Mouse (Mus musculus) embryonic facial prominence, embryonic 15.5 days (tissue): ENCODE measurements around the gene Mogs. TPM values are rescaled to one million over a fixed set of nuclear protein-coding genes. Genes with fewer than 3 reads are reported as not detected.
"Not testable (repeated sequence)": the region's sequence is repeated elsewhere in the genome, so short reads cannot be mapped to it uniquely, and the experiment has no call there.

Experiments
- ATAC-seq: fragments of 200-750 bp; cut with Nextera tagmentation; 2 replicates; pipeline ENCODE4 v1.8.0; 2017; ENCODE audit warnings: low read depth, moderate TSS enrichment; ENCODE audit not compliant: insufficient number of reproducible peaks, low FRiP score, low TSS enrichment
- H3K27ac ChIP-seq: fragments of 300-500 bp; sonication (generic); replicated peaks from 2 replicates; pipeline ENCODE4 v1.5.1; 2015; ENCODE audit warnings: mild to moderate bottlenecking, inconsistent platforms
- H3K27me3 ChIP-seq: fragments of 300-500 bp; sonication (generic); 2 replicates; pipeline ENCODE4 v1.6.1; 2015; ENCODE audit warnings: inconsistent platforms
- H3K36me3 ChIP-seq: fragments of 300-500 bp; sonication (generic); 2 replicates; pipeline ENCODE4 v1.6.1; 2015; ENCODE audit warnings: mild to moderate bottlenecking, inconsistent platforms
- H3K4me1 ChIP-seq: fragments of 300-500 bp; sonication (generic); 2 replicates; pipeline ENCODE4 v1.6.1; 2015; ENCODE audit warnings: inconsistent platforms
- H3K4me2 ChIP-seq: fragments of 300-500 bp; sonication (generic); replicated peaks from 2 replicates; pipeline ENCODE4 v1.6.1; 2015; ENCODE audit warnings: mild to moderate bottlenecking, inconsistent platforms
- H3K4me3 ChIP-seq: fragments of 300-500 bp; sonication (generic); replicated peaks from 2 replicates; pipeline ENCODE4 v1.5.1; 2015; ENCODE audit warnings: mild to moderate bottlenecking, inconsistent platforms
- H3K9ac ChIP-seq: fragments of 300-500 bp; sonication (generic); 2 replicates; pipeline ENCODE4 v1.6.1; 2015; ENCODE audit warnings: inconsistent platforms
- H3K9me3 ChIP-seq: fragments of 300-500 bp; sonication (generic); replicated peaks from 2 replicates; pipeline ENCODE4 v1.6.1; 2016; ENCODE audit warnings: inconsistent platforms
- WGBS: fragments of 180-500 bp; shearing (Covaris S2); methylation state at CpG from one replicate; pipeline ENCODE4 v1.1.7; 2015; 5-methylcytosine and 5-hydroxymethylcytosine counted together
- microRNA counts: library from miRNA; unstranded; fragments of <30 nt; microRNA quantifications from one replicate; lab custom pipeline; 2016
- microRNA-seq: library from miRNA; unstranded; fragments of <30 nt; microRNA quantifications from one replicate; pipeline ENCODE4, GENCODE M21; 2016; ENCODE audit warnings: borderline number of aligned reads
- polyA plus RNA-seq: library from polyadenylated mRNA; unstranded; fragments of >200 nt; fragmentation: Nextera tagmentation; extraction: Ambion mirVana; gene quantifications from 2 replicates; pipeline ENCODE4 v1.2.1, GENCODE M21; 2015

The Mogs gene
- polyA plus RNA-seq, 1 experiment from 2014 or later, result 50.7 TPM

DNA sequence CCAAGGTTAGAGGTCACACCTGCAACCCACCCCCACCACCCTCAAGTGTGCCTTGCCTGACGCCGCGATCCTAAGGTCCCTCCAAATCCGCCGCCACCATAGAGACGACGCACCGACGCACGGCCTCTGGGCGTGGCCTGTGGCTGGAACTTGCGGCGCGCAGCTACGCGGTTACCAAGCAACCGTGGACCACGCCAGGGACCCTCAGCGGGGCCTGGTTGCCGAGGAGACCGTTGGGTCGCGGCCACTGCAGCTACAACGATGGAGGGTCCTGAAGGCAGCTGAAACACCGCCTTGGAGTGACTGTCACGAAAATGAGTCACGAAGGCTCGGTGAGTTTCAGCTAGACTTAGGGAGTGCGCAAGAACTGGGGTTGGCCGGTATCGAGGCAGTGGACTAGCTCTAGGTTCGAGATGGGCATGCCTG is 41.0 kb downstream of the Mogs start, which contains the start of the genes Wdr54 and 1700003E16Rik:
Wdr54 (minus strand) TSS at position 139 of the 426 bp plus-strand sequence.
1700003E16Rik (plus strand) TSS at position 146 of the 426 bp plus-strand sequence.
- Histone ChIP-seq H3K4me2 (peak within 1 kb of the TSS; percentile 85), H3K4me3 (peak within 1 kb of the TSS; percentile 58), H3K9ac (peak within 1 kb of the TSS; percentile 21; the same call in 1 of the 2 replicates), H3K36me3 (peaks cover 18% of the 10 kb centered on the region), H3K9me3 (no peaks in the 10 kb centered on the region), H3K4me1 (peaks cover 19% of the 10 kb centered on the region), H3K27ac (no peak within 1 kb of the TSS), H3K27me3 (peaks cover 14% of the 10 kb centered on the region)
- peak; percentile 77 for ATAC-seq
- 2% methylated on average over 32 of the region's 32 CpGs for WGBS

DNA sequence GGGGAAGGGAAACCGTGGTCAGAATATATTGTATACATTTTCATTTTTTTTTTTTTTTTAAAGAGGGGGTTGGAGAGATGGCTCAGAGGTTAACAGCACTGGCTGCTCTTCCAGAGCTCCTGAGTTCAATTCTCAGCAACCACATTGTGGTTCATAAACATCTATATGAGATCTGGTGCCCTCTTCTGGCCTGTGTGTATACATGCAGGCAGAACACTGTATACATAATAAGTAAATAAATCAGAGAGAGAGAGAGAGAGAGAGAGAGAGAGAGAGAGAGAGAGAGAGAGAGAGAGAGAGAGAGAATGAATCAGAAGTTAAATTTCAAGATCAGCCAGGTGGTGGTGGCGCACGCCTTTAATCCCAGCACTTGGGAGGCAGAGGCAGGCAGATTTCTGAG is 44.2 kb downstream of the Mogs start:
- not testable (repeated sequence) for H3K9me3 ChIP-seq, H3K36me3 ChIP-seq, H3K27ac ChIP-seq, H3K4me2 ChIP-seq, H3K4me3 ChIP-seq, ATAC-seq, H3K9ac ChIP-seq
- Histone ChIP-seq H3K4me1 (peaks cover 33% of the 10 kb centered on the region), H3K27me3 (peaks cover 31% of the 10 kb centered on the region)
- WGBS, result 27% methylated on average over 3 of the region's 3 CpGs

DNA sequence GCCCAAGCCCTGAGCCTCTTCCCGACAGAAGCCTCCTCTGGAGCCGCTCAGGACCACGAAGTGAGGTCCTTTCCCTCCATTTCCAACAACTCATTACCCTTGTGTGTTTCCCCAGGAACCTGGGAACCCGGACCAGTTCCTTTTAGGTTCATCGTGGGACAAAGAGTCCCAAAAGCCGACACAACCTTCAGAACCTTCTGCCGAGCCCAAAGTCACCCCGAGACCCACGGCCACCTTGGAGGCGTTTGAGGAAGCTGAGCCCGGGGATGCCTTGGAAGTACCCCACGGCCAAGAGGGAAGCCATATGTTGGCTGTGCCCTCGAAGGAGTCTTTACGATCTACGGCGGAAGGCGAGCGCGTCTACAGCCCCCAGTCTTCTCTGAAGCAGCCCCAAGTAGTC is 46.1 kb downstream of the Mogs start:
- H3K9ac ChIP-seq, result peak overlapping the region; percentile 26
- peak overlapping the region; percentile 39 for H3K4me3 ChIP-seq
- peaks cover 31% of the 10 kb centered on the region for H3K27me3 ChIP-seq
- 10% methylated on average over 19 of the region's 19 CpGs for whole genome bisulfite sequencing
- no peak for ATAC-seq
- peaks cover 21% of the 10 kb centered on the region for H3K4me1 ChIP-seq
- no peak overlapping the region for H3K27ac ChIP-seq
- H3K9me3 ChIP-seq, result no peaks in the 10 kb centered on the region
- H3K4me2 ChIP-seq, result peak overlapping the region; percentile 78
- no peaks in the 10 kb centered on the region for H3K36me3 ChIP-seq

DNA sequence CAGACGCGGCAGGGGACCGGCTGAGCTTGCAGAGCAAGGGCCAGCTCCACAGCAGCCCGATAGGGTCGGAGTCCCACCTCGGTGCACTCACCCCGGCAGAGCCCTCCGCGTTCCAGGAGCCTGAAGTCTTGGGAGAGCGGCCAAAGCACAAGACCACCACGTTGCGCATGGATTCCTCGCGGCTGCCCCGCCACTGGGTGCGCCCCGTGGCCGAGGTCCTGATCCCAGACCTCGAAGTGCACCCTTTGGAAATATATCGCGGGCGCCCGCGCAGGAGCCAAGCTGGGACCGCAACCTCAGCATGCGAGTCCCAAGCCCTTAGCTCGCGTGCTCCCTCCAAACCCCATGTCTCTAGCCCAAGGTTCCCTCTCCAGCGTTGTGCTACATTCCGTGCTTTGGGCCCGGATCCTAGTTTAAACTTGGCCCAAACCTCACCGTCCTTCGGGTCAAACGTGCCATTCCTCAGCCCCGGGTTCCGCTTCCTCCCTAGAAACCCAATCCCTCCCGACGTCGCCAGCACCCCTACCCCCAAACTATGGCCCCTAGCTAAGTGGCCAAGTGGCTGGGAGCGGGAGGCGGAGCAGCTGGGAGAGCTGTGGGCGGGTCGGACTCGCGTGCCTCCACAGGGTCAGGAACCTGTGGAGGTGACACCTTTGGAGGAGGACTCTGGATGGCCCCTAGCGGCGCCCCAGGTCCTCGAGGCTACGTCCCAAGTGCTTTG is 46.8 kb downstream of the Mogs start:
- Histone ChIP-seq H3K36me3 (no peaks in the 10 kb centered on the region), H3K27ac (no peak overlapping the region), H3K9me3 (no peaks in the 10 kb centered on the region), H3K4me3 (peak overlapping the region; percentile 39), H3K27me3 (peaks cover 31% of the 10 kb centered on the region), H3K4me2 (peak overlapping the region; percentile 78), H3K4me1 (peaks cover 26% of the 10 kb centered on the region), H3K9ac (peak overlapping the region; percentile 26)
- no peak for ATAC-seq
- under 1% methylated on average over 49 of the region's 49 CpGs for WGBS

DNA sequence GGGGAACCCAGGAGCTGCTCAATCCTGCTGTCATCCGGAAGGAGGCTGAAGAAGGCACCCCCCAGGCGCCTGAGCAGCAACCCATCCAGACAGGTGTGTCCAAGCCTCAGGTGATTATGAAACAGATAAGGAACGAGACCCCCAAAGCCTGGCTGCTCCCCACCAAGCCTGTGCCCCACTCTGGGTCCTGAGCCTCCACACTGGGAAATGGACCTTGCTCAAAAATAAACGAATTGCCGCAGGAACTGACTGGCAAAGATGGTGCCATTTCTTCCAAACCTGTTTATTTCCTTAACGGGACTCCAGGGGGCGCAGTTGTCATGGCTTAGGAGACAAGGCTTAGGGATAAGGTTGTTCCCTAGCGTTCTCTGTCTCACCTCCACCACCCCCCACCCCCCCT is 47.4 kb downstream of the Mogs start:
- H3K4me1 ChIP-seq, result peaks cover 32% of the 10 kb centered on the region
- ATAC-seq, result no peak
- no peaks in the 10 kb centered on the region for H3K9me3 ChIP-seq
- H3K9ac ChIP-seq, result peak overlapping the region; percentile 26; the same call in 1 of the 2 replicates
- H3K27ac ChIP-seq, result no peak overlapping the region
- H3K4me3 ChIP-seq, result peak overlapping the region; percentile 39
- H3K36me3 ChIP-seq, result no peaks in the 10 kb centered on the region
- 1% methylated on average over 8 of the region's 8 CpGs for WGBS
- H3K4me2 ChIP-seq, result peak overlapping the region; percentile 78
- H3K27me3 ChIP-seq, result peaks cover 31% of the 10 kb centered on the region

DNA sequence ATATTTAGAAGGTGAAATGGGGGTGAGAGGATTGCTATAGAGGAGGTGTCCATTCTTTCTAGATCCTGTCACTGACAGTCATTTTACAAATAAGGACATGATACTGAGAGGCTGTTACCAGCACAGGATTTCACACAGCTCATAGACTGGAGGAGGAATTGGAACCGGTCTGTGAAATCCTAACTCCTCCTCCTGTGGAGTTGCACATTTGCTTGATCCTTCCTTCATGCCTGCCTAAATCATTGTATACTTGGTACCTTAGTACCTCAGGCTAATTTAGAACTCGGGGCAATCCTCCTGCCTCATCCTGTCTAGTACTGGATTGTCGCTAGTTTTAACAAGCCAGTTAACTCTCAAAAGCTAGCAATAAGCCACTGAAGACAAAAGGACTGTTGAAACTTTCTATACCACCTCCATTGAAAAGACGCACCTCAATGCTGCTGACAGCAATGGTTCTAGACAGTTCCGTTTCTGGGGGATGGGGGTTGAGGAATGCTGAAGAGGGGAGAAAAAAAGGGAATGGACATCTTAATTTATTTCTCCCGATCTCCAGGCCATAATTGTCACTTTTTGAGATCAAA is 49.8 kb downstream of the Mogs start:
- Histone ChIP-seq H3K27me3 (peaks cover 28% of the 10 kb centered on the region), H3K9me3 (no peaks in the 10 kb centered on the region), H3K27ac (peak overlapping the region; percentile 86), H3K9ac (peak overlapping the region; percentile 28; the same call in 1 of the 2 replicates), H3K4me2 (peak overlapping the region; percentile 71), H3K4me3 (peak overlapping the region; percentile 85), H3K36me3 (no peaks in the 10 kb centered on the region), H3K4me1 (peaks cover 44% of the 10 kb centered on the region)
- no peak for ATAC-seq
- 6% methylated on average over 6 of the region's 6 CpGs for WGBS

DNA sequence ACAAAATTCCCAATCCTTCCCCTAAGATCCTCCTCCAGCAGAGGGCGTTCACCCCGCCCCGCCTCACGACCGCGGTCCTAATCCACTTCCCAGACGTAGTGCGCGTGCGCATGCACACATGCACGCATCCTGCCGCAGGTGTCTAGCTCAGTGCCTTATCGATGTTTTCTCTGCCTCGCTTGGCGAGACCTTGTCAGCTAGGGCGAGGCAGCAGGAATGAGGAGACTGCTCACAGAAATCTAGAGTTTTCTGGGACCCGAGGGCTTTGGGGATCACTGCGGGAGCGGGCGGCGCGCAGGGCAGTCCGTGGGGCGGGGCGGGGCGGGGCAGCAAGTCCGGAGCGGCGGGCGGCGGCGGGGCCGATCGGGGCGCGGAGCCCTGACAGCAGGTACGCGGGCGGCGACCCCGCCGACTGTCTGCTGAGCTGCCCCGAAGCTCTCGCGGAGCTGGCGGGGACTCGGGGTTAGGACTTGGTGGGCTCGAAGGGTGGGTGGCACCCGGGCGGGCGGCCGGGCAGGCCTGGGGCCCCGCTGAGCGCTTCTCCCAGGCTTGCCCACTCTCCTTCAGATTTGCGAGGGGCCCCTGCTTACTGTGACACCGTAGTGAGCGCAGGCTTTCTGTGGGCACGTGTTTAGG is 50.4 kb downstream of the Mogs start, which contains the start of gene Dctn1:
Dctn1 (plus strand) TSS at position 314 of the 636 bp plus-strand sequence.
- H3K9ac ChIP-seq, result peak within 1 kb of the TSS; percentile 67
- H3K4me3 ChIP-seq, result peak within 1 kb of the TSS; percentile 85
- H3K27ac ChIP-seq, result peak within 1 kb of the TSS; percentile 86
- under 1% methylated on average over 57 of the region's 58 CpGs for WGBS
- H3K36me3 ChIP-seq, result no peaks in the 10 kb centered on the region
- H3K4me1 ChIP-seq, result peaks cover 45% of the 10 kb centered on the region
- H3K27me3 ChIP-seq, result peaks cover 22% of the 10 kb centered on the region
- H3K4me2 ChIP-seq, result peak within 1 kb of the TSS; percentile 71
- ATAC-seq, result peak; percentile 88
- H3K9me3 ChIP-seq, result no peaks in the 10 kb centered on the region

DNA sequence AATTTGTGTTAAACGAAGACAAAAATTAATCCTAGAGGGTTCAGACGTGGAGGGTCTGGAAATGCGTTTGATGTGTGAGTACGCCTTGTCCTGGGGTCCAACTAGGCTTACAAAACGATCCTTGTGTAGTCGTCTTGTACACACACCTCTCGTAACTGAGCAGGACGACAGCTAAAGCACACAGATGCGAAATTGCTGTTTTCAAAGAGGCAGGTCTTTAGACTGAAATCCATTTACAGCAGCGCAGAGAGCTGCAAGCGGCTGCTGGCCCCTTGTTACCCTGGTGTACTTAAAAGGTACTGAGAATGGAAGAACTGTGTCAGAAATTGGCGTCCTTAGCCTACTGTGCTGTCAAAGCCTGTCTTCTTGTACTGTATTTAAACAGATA is 50.9 kb downstream of the Mogs start:
- Histone ChIP-seq H3K4me1 (peaks cover 44% of the 10 kb centered on the region), H3K9me3 (no peaks in the 10 kb centered on the region), H3K27ac (peak overlapping the region; percentile 86), H3K4me2 (peak overlapping the region; percentile 71), H3K36me3 (no peaks in the 10 kb centered on the region), H3K27me3 (peaks cover 17% of the 10 kb centered on the region), H3K9ac (peak overlapping the region; percentile 67), H3K4me3 (peak overlapping the region; percentile 85)
- 1% methylated on average over 12 of the region's 12 CpGs for WGBS
- no peak for ATAC-seq

MicroRNA genes within 50 kb of the gene (microRNA counts, 519-probe panel; counts per million panel counts)
- 1,719 counts per million, percentile 22 among the panel's probes with 10 or more counts for microRNA mmu-miR-3470a+mmu-miR-3470b (lab: Ali Mortazavi, UCI)

Small RNA genes within 50 kb of the gene (microRNA-seq; reads per million reads assigned to microRNA genes)
- gene Mir3470a, result not detected

Other genes with a start within 250 kb of the Mogs start
- gene Sema4f, start 175.7 kb upstream of the Mogs start, polyA plus RNA-seq, result 2.3 TPM in 2 replicates
- 0.25 and 0.27 TPM in 2 replicates for gene M1ap, start 168.6 kb upstream of the Mogs start, polyA plus RNA-seq
- 9.3 and 10.9 TPM in 2 replicates for gene Dok1, start 82.0 kb upstream of the Mogs start, polyA plus RNA-seq
- gene Loxl3, start 81.3 kb upstream of the Mogs start, polyA plus RNA-seq, result 19.2 and 25.4 TPM in 2 replicates
- gene Aup1, start 61.0 kb upstream of the Mogs start, polyA plus RNA-seq, result 198 and 201 TPM in 2 replicates
- 68.9 and 72.0 TPM in 2 replicates for gene Htra2, start 60.2 kb upstream of the Mogs start, polyA plus RNA-seq
- 1.0 and 1.6 TPM in 2 replicates for gene Dqx1, start 57.7 kb upstream of the Mogs start, polyA plus RNA-seq
- 0.51 and 0.61 TPM in 2 replicates for gene Tlx2, start 45.2 kb upstream of the Mogs start, polyA plus RNA-seq
- gene Pcgf1, start 37.6 kb upstream of the Mogs start, polyA plus RNA-seq, result 37.7 and 39.4 TPM in 2 replicates
- 0.59 and 0.99 TPM in 2 replicates for gene Lbx2, start 29.1 kb upstream of the Mogs start, polyA plus RNA-seq
- gene Ccdc142, start 13.9 kb upstream of the Mogs start, polyA plus RNA-seq, result 3.2 and 3.4 TPM in 2 replicates
- gene Gm42688, start 13.9 kb upstream of the Mogs start, polyA plus RNA-seq, result 2.9 and 3.2 TPM in 2 replicates
- gene Mrpl53, start 6.5 kb upstream of the Mogs start, polyA plus RNA-seq, result 121 and 136 TPM in 2 replicates
- gene Wbp1, start 6.1 kb downstream of the Mogs start, polyA plus RNA-seq, result 109 and 113 TPM in 2 replicates
- gene Ino80b, start 9.9 kb downstream of the Mogs start, polyA plus RNA-seq, result 18.2 and 18.5 TPM in 2 replicates
- gene Rtkn, start 20.0 kb downstream of the Mogs start, polyA plus RNA-seq, result 62.8 and 63.2 TPM in 2 replicates
- gene Wdr54, start 40.9 kb downstream of the Mogs start, polyA plus RNA-seq, result 7.9 and 12.0 TPM in 2 replicates
- 10.3 and 17.2 TPM in 2 replicates for gene 1700003E16Rik, start 40.9 kb downstream of the Mogs start, polyA plus RNA-seq
- 98.7 and 103 TPM in 2 replicates for gene Dctn1, start 50.4 kb downstream of the Mogs start, polyA plus RNA-seq
- 0.11 and 0.48 TPM in 2 replicates for gene Slc4a5, start 104.3 kb downstream of the Mogs start, polyA plus RNA-seq
- 27.2 and 30.5 TPM in 2 replicates for gene Mthfd2, start 210.4 kb downstream of the Mogs start, polyA plus RNA-seq
- gene Mob1a, start 210.5 kb downstream of the Mogs start, polyA plus RNA-seq, result 64.1 and 65.9 TPM in 2 replicates
- 105 and 113 TPM in 2 replicates for gene Bola3, start 233.7 kb downstream of the Mogs start, polyA plus RNA-seq